Mouse (Mus musculus) kidney, adult 2 months (tissue): ENCODE results near the gene Slc22a6.

Experiments used
- CTCF ChIP-seq: fragments of 200-500 bp; conservative IDR thresholded peaks from 2 replicates; pipeline ENCODE4 v1.5.1; 2011; ENCODE audit warnings: low read depth, mild to moderate bottlenecking, control low read depth, low read length, moderate library complexity, mixed read lengths; ENCODE audit not compliant: insufficient read depth, insufficient read length
- POLR2A ChIP-seq: fragments of 200-500 bp; IDR thresholded peaks from one replicate; pipeline ENCODE4 v1.6.1; 2011; ENCODE audit warnings: low read depth, low read length, control low read depth

DNA sequence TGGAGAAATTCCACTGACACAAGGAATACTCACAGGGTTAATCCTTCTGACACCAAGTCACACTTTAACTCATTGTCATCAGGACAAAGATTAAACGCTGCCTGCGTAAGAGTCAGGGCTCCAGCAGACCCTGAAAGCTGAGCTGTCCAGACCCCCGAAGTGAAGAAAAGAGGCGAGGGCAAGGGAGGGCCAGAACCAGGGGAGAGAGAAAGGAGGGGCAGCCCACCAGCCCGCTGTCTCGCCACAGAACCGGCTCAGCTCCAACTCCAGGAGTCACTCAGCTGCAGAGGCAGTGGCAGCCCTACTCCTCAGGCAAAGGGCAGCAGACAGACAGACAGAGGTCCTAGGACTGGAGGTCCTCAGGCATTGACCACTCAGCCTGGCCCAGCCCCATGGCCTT, at the start of gene Slc22a6:
- TF ChIP-seq POLR2A (no peak), CTCF (no peak)
